Mouse (Mus musculus): ENCODE data around the gene Gm5294.

DNA sequence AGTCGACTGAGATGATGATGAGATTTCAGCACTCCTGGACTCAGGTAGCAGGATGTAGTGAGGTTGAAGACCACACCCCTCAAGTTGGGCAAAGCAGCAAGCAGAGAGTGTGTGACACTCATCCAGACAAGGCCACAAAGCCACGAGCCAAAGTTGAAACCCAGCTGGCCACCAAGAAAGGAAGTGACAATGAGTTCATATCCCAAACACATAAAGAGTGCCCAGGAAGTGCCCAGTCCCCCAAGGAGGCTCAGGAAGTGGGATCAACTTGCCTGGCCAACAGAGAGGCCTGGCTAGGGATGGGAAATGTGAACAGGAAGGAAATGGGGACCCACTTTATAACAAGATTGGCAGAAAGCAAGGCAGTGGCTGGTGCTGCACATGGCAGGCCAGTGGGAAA lies 33.5 kb downstream of the Gm5294 start:
- TF ChIP-seq CTCF (IDR thresholded peaks at IDR 0.05; ENCODE audit: extremely low read depth, insufficient read length, insufficient replicate concordance, low read depth, low read length): no peak
- no peak for TF ChIP-seq POLR2A (IDR thresholded peaks at IDR 0.05; ENCODE audit: low read depth, low read length)
